Mouse (Mus musculus) hematopoietic stem cell, adult 5-6 weeks (primary cell): ENCODE measurements around the gene Rnf114. TPM values are rescaled to one million over a fixed set of nuclear protein-coding genes. Genes with fewer than 3 reads are reported as not detected.

Experiments used
- ATAC-seq, 2 experiments: fragments of 125-278 bp in 1 of 2; replicated peaks in 1 of 2; 2 replicates each; pipeline ENCODE4 v1.8.0; 2016 to 2017; ENCODE audit warnings: inconsistent platforms in 2 of 2, mild to moderate bottlenecking in 2 of 2, moderate number of reproducible peaks in 2 of 2, low read depth in 1 of 2, moderate TSS enrichment in 1 of 2; ENCODE audit not compliant: low FRiP score in 2 of 2, poor library complexity in 2 of 2, severe bottlenecking in 2 of 2, insufficient read depth in 1 of 2, low TSS enrichment in 1 of 2
- total RNA-seq: library from RNA; stranded (forward); fragments of 172-1452, 232-1000 nt; gene quantifications from 2 replicates; pipeline ENCODE4 v1.2.3, GENCODE M21; 2017

Rnf114 gene
- total RNA-seq, 1 experiment from 2014 or later: 53.4 TPM

- ATAC-seq: no peak
These were observed 1.5 kb upstream of the Rnf114 start for GRCm38 (mm10) chr2:167490813-167491525.

DNA sequence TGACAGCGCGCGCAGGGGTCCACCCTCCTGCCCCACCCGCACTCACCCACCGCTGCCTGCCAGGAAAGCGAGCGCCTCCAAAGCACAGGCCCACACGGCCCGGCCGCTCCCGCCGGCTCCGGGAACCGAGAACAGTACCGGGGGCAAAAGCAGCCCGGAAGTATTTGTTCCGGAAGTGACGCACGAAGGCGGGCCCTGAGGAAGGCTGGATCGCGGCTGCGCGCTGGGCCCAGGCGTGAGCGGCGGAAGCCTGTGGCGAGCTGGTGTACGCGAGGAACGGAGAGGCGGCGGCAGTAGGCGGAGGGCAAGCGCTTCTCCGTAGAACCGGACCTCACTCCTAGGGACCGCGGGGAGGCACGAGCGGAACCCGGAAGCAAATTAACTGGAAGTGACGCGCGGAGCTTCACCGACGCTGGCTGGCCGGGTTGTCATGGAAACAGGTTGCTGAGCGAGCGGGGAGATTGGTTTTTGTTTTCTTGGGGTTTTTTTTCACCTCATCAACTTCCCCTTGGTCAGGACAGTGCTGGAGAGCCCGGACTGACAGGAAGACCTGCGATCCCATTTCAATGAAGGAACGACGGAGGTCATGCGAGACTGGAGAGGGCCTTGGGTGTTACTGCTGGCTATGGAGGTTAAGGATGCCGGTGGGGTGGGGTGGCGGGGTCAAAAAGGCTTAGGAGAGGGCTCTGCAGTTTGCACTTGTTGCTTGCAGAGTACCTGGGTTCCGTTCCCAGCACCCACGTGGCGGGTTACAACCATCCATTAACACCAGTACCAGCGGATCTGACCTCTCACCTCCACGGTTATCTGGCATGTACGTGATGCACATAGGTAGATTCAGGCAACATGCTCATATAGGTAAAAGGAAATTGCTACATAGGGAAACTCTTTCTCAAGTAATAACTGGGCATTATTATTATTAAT is 530 bp downstream of the Rnf114 start, which contains the start of gene Spata2:
Gene Spata2 (minus strand): TSS at position 175 of the 924 bp plus-strand sequence.
- ATAC-seq: peak; percentile 72 to 87

GRCm38 (mm10) chr2:167496437-167496836 is 4.0 kb downstream of the Rnf114 start:
- ATAC-seq: no peak

DNA sequence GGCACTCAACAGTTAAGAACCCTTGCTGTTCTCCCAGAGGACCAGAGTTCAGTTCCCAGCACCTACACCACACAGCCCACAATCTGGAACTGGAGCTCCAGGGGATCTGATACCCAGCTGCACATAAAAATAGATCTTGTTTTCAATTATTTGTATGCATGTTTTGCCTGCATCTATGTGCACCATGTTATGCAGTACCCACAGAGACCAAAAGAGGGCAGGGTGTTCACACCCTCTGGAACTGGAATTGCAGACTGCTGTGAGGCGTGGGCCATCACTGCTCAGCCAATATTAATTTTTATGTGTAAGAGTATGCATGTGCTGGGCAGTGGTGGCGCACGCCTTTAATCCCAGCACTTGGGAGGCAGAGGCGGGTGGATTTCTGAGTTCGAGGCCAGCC is 4.8 kb downstream of the Rnf114 start:
- ATAC-seq: peak; percentile 52 to 59; a peak in 3 of 4 replicates

DNA sequence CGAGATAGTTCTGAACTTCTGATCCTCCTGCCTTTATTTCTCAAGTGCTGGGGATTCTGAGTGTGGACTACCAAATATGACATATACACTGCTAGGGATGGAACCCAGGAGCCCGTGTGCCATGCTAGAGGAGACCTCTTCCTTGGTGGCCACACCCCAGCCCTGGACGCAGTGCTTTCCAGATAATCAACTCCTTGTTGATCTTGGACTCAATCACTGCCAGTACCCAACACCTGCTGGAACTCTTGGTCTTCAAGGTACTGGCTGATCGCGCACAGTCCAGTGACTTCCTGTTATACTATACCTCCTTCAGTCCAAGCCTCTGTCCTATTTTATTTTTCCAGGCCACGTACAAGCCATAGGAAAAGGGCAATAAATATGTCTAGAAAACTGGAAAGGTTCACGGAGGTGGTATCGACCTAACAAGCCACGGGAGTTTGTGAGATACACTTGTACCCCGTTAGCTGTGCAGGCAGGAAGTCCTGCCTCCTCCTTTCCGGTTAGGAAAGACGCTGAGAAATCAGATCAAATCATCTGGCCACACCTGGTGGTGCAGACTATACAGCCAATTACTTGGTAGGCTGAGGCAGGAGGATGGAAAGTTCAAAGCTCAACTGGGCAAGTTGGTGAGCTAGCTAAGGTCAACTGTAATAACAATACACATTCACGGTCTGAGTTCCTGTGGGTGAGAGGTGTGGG is 10.3 kb downstream of the Rnf114 start:
- peak in 1 of 2 experiments; percentile 8; a peak in 1 of 4 replicates for ATAC-seq

- peak; percentile 69 to 82 for ATAC-seq
These were observed 10.9 kb downstream of the Rnf114 start for GRCm38 (mm10) chr2:167503253-167503895.

GRCm38 (mm10) chr2:167503896-167504349 is 11.5 kb downstream of the Rnf114 start:
- no peak for ATAC-seq

DNA sequence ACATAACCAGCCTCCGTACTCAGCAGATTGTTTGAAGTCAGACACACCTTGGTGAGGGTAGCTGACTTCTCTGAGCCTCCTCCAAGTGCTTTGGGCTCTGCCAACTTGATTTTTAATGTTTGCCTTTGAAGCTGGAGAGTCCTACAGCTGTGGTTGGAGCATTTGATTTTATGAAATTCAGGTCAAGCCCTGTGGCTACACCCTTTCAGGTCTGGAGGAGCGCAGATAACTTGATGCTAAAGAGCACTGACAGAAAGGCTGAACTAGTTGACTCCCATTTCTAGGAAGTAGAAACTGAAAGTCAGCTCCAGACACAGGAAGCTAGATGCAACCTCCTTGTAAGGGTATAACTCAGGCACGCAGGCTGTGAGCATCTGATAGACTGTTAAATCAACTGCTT is 12.7 kb downstream of the Rnf114 start:
- peak; percentile 61 to 69 for ATAC-seq

- no peak for ATAC-seq
These were observed 14.3 kb downstream of the Rnf114 start for GRCm38 (mm10) chr2:167506546-167507260.

DNA sequence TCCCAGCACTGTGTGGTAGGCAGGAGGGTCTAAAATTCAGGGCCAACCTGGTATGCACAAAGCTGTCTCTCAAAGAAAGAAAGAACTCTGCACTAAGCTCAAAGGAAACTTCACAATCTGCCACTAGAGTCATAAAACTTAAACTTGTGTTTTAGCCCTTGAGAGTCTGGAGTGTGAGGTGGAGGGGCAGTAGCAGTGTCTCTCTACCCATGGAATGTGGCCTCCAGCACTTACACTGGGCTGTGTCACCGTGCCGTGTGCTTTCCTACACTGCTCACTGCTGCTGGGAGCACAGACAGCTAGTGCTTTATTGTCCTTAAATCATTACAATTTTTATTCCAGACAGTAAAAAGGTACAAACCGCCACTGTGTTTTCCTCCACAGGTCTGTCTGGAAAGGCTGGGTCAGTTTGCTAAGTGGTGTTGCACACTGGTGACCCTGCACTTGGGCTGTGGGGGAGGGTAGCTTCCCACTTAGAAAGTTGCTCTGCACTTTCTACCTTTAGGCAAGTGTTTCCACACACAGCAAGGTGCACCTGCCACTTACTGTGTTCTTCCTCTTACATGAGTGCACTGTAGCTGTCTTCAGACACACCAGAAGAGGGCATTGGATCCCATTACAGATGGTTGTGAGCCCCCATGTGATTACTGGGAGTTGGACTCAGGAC is 15.4 kb downstream of the Rnf114 start:
- no peak for ATAC-seq

DNA sequence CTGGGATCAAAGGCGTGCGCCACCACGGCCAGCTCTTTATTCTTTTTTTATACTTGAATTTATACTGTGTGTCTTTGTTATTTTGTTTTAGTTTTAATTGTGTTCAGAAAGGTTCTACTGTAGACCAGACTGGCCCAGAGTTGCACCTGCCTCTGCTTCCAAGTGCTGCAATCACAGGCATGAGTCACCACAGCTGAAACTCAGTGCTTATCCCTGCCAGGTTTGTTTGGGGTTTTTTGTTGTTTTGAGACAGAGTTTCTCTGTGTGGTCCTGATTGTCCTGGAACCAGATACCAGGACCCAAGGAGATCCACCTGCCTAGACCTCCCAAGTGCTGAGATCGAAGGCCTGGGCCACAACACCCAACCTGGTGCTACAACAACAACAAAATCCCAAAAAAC is 16.1 kb downstream of the Rnf114 start:
- no peak for ATAC-seq

GRCm38 (mm10) chr2:167510485-167510884 is 18.0 kb downstream of the Rnf114 start:
- peak; percentile 59 to 73 for ATAC-seq

DNA sequence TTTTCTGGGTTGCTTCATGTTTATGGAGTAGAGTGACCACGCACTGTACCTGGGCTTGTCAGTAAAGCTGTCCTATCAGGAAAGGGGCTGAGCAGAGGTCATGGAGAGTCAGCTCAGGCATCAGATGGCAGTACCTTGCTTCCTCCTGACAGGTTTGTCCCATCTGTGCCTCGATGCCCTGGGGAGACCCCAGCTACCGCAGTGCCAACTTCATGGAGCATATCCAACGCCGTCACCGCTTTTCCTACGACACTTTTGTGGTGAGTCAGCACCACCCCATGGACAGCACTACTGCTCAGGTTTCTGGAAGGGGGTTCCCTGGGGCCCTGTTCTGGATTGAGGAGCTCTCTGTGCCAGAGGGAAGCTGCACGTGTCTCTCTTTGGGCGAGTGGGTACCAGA is 19.9 kb downstream of the Rnf114 start:
- ATAC-seq: no peak

- no peak for ATAC-seq
These were observed 20.5 kb downstream of the Rnf114 start for GRCm38 (mm10) chr2:167512970-167513369.

DNA sequence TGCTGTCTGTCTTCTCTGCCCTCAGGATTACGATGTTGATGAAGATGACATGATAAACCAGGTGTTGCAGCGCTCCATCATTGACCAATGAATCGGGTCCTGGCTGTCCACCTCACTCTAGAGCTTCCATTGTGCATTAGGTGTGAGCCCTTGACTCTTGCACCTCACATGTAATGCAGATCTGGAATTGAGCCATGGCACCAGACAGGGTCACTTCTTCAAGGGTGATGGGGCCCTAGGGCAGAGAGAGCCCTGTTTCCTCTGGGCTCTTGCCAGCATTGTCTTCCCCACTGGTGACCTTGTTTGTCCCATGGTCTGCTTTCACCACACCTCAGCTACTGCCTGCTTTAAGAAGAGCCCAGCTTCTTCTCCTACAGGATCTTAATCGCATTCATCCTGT is 22.2 kb downstream of the Rnf114 start:
- ATAC-seq: no peak

DNA sequence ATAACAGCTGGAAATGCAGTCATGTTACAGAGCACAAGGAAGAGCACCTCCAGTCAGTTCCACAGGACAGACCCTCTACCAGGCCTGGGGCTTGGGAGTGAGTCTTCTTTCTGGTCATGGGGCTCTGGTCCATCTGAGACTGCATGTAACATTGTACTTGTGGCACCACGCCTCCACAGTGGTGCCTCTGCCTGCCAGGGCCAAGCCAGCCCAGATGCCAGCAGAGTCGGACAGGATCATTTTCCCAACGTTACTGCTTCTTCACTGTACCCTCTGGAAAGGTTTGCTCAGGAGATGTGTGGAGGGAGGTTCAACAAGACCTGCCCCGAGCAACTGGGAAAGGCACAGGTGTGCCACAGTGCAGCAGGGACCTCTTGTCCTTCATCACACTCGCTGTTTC is 23.2 kb downstream of the Rnf114 start:
- no peak for ATAC-seq
